Mouse (Mus musculus) kidney, postnatal 4 days (tissue): ENCODE data around the gene Dpyd.

ENCODE experiments used
- DNase-seq, 2 experiments: peaks; one replicate each; pipeline ENCODE4 v3.0.0; 2021; ENCODE audit warnings: mixed read lengths in 2 of 2

The Dpyd gene

DNA sequence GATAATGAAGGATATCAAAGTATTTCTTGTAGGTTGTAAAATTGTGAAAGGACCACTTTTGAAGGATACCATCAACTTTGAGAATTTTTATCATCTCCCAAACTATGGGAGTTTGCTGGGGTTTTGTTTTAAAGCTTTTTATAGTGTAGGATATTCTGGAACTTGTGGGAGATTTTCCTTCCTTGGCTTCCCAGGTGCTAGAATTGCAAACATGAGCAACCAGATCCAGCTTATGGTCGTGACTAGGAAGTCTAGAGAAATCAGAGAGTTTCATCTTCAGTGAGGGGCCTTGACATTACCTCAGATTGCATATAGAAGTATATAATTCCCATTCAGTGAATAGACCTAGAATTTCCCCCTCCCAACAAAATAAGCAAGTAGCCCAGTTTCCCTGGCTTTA lies 819.2 kb downstream of the Dpyd start:
- no peak for DNase-seq

- DNase-seq = no peak
Observed at GRCm38 (mm10) chr3:119382395-119382794, 820.5 kb downstream of the Dpyd start.

DNA sequence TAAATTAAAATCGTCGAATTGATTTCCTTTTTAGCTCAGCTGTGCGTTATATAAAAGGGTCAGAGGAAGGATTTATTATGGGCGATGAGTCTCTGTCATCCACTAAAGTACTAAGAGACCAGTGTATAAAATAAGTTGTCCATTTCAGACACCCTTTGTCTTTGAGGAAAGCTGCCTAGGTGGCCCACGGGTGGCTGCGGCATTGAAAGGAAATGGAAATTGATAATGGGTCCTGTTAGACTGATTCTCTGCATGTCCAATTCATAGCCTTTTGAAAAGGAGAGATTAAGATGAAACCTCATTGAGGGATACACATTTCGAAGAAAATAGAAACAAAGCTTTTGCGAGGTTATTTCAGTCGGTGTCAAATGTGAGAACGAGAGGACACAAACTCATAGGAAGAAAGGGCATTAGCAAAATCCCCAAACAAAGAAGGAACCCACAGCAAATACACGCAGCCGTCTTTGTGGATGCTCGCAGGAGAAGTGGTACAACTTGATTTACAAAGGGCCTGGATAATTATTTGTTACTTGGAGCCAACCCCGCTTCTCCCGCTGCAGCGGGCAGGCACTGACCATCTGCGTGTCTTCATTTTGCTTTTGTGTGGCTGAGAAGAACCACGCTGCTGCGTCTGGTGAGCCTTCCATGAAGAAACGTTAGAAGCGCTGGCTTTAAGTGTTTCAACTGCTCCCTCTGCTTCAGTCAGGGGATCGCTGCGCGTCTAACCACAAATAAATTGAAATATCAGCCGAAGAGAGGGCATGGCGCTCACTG lies 825.6 kb downstream of the Dpyd start:
- peak in 1 of 2 experiments; percentile 1 for DNase-seq

GRCm38 (mm10) chr3:119397205-119397604 lies 835.3 kb downstream of the Dpyd start:
- DNase-seq = no peak

GRCm38 (mm10) chr3:119402836-119403728 lies 841.2 kb downstream of the Dpyd start:
- DNase-seq = peak; percentile 7 to 11

- DNase-seq = no peak
Observed at GRCm38 (mm10) chr3:119419087-119419709, 857.3 kb downstream of the Dpyd start.

DNA sequence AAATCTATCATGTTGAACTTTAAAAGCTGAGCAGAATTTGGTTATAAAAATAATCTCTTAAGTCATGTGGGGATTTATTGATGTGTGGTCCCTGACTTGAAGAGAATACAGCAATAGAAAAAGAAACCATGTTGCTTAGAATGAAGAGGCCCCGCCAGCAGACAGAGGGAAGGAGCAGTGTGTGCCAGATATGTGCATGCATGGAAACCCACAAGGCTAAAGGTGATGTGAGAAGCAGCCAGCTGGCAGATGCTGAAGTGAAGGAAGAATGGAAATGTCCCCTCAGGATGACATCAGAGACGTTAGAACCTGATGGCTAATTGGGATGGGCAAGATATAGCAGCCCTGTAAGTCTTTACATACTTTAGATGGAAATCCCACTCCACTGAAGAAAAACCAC lies 857.8 kb downstream of the Dpyd start:
- no peak for DNase-seq

DNA sequence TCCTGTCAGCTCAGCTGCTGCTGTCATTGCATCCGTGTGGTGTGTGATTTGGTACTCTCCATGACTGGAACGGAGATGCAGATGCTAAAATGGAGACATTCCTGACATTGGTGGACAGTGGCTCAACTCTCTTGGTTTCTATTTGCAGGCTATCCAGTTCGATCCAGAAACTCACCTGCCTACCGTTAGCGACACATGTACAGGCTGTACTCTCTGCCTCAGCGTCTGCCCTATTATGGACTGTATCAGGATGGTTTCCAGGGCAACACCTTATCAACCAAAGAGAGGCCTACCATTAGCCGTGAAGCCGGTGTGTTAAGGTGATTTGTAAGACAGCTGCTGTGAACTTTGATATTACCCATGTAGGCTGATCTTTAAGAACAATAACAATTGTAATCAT lies 869.4 kb downstream of the Dpyd start:
- DNase-seq = no peak

DNA sequence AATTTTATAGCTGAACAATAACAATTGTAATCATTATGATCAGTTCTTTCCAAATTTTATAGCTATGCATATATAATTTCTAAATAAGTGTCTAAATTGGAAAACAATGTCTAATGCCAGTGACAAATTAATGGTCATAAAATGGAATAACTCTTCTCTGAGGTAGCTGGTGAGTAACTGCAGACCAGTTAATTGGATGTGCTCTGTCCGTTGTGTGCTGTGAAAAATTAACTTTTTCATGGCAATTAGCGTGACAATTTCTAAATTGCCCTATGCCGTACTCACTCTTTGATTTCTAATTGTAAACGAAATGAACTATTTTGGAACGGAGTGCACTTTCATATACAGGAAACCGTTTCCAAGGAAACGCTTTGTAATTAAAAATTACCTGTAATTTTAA lies 869.8 kb downstream of the Dpyd start:
- DNase-seq = no peak

GRCm38 (mm10) chr3:119447559-119447958 lies 885.6 kb downstream of the Dpyd start:
- DNase-seq = no peak

- no peak for DNase-seq
Observed at GRCm38 (mm10) chr3:119464073-119464472, 902.1 kb downstream of the Dpyd start.

DNA sequence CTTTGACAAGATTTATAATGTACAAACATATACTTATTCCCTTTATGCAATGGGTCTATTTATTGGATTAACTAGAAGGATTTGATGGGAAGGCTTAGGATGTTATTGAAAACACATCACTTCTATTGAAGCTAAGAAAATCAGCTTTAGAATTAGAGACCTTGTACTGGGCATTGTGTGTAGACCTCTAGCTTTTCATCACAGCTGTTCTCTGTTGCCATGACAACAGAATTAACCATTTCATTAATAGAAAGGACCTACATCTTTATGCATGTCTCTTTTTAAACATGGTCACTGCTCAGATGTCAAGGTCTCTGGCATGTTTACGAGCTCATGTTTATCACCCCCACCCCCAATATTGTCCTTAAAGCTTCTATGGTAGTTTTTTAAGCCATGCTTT lies 902.5 kb downstream of the Dpyd start:
- no peak for DNase-seq

- peak; percentile 39 to 54 for DNase-seq
Observed at GRCm38 (mm10) chr3:119467723-119468122, 905.8 kb downstream of the Dpyd start.
